Mouse (Mus musculus): Measurements from ENCODE around the gene Slc35a3. TPM values are rescaled to one million over a fixed set of nuclear protein-coding genes. Genes with fewer than 3 reads are reported as not detected.
"Not testable (repeated sequence)": the region's sequence is repeated elsewhere in the genome, so short reads cannot be mapped to it uniquely, and the experiment has no call there.

Slc35a3 gene
- polyA plus RNA-seq (2012; rRNA removed): 10.0 and 10.4 TPM in 2 replicates

GRCm38 (mm10) chr3:116712436-116712881, at the start of gene Slc35a3:
Gene Slc35a3 (minus strand): TSS chr3:116712831.
- TF ChIP-seq CTCF (IDR thresholded peaks at IDR 0.05; ENCODE audit: borderline replicate concordance, extremely low read depth, insufficient read depth, insufficient read length): no peak
- DNase-seq (ENCODE audit: low read depth): no peak

- TF ChIP-seq CTCF (IDR thresholded peaks at IDR 0.05; ENCODE audit: borderline replicate concordance, extremely low read depth, insufficient read depth, insufficient read length): no peak
- TF ChIP-seq POLR2A (IDR thresholded peaks at IDR 0.05; ENCODE audit: borderline replicate concordance, extremely low read depth, insufficient read depth, insufficient read length, poor library complexity, severe bottlenecking): no peak
- no peak for DNase-seq (ENCODE audit: low read depth)
Measured at GRCm38 (mm10) chr3:116752818-116753217, 40.2 kb upstream of the Slc35a3 start.

- peak; percentile 62 for DNase-seq (ENCODE audit: low read depth)
- TF ChIP-seq CTCF (IDR thresholded peaks at IDR 0.05; ENCODE audit: borderline replicate concordance, extremely low read depth, insufficient read depth, insufficient read length) (peak; percentile 64; the same call in 1 of the 2 replicates), POLR2A (IDR thresholded peaks at IDR 0.05; ENCODE audit: borderline replicate concordance, extremely low read depth, insufficient read depth, insufficient read length, poor library complexity, severe bottlenecking) (no peak)
Measured at GRCm38 (mm10) chr3:116751191-116751860, 38.7 kb upstream of the Slc35a3 start.

- DNase-seq (ENCODE audit: low read depth): peak; percentile 63
- TF ChIP-seq CTCF (IDR thresholded peaks at IDR 0.05; ENCODE audit: borderline replicate concordance, extremely low read depth, insufficient read depth, insufficient read length) (peak; percentile 66; the same call in 1 of the 2 replicates), POLR2A (IDR thresholded peaks at IDR 0.05; ENCODE audit: borderline replicate concordance, extremely low read depth, insufficient read depth, insufficient read length, poor library complexity, severe bottlenecking) (no peak)
Measured at GRCm38 (mm10) chr3:116748391-116749170, 36.0 kb upstream of the Slc35a3 start.

- not testable (repeated sequence) for DNase-seq (ENCODE audit: low read depth)
Measured at GRCm38 (mm10) chr3:116747648-116748047, 35.0 kb upstream of the Slc35a3 start.

GRCm38 (mm10) chr3:116740963-116741362, 28.3 kb upstream of the Slc35a3 start:
- no peak for DNase-seq (ENCODE audit: low read depth)
- no peak for TF ChIP-seq POLR2A (IDR thresholded peaks at IDR 0.05; ENCODE audit: borderline replicate concordance, extremely low read depth, insufficient read depth, insufficient read length, poor library complexity, severe bottlenecking)
- no peak for TF ChIP-seq CTCF (IDR thresholded peaks at IDR 0.05; ENCODE audit: borderline replicate concordance, extremely low read depth, insufficient read depth, insufficient read length)

- no peak for TF ChIP-seq POLR2A (IDR thresholded peaks at IDR 0.05; ENCODE audit: borderline replicate concordance, extremely low read depth, insufficient read depth, insufficient read length, poor library complexity, severe bottlenecking)
- TF ChIP-seq CTCF (IDR thresholded peaks at IDR 0.05; ENCODE audit: borderline replicate concordance, extremely low read depth, insufficient read depth, insufficient read length): no peak
- no peak for DNase-seq (ENCODE audit: low read depth)
Measured at GRCm38 (mm10) chr3:116740106-116740505, 27.5 kb upstream of the Slc35a3 start.

GRCm38 (mm10) chr3:116737326-116737731, 24.7 kb upstream of the Slc35a3 start:
- TF ChIP-seq CTCF (IDR thresholded peaks at IDR 0.05; ENCODE audit: borderline replicate concordance, extremely low read depth, insufficient read depth, insufficient read length) (no peak), POLR2A (IDR thresholded peaks at IDR 0.05; ENCODE audit: borderline replicate concordance, extremely low read depth, insufficient read depth, insufficient read length, poor library complexity, severe bottlenecking) (no peak)
- DNase-seq (ENCODE audit: low read depth): peak; percentile 7

GRCm38 (mm10) chr3:116729483-116730174, 17.0 kb upstream of the Slc35a3 start:
- peak; percentile 46 for DNase-seq (ENCODE audit: low read depth)

GRCm38 (mm10) chr3:116726807-116727206, 14.2 kb upstream of the Slc35a3 start:
- TF ChIP-seq CTCF (IDR thresholded peaks at IDR 0.05; ENCODE audit: borderline replicate concordance, extremely low read depth, insufficient read depth, insufficient read length) (no peak), POLR2A (IDR thresholded peaks at IDR 0.05; ENCODE audit: borderline replicate concordance, extremely low read depth, insufficient read depth, insufficient read length, poor library complexity, severe bottlenecking) (no peak)
- DNase-seq (ENCODE audit: low read depth): no peak

More at GRCm38 (mm10) chr3:116729483-116730174, 17.0 kb upstream of the Slc35a3 start:
- no peak for TF ChIP-seq CTCF (IDR thresholded peaks at IDR 0.05; ENCODE audit: borderline replicate concordance, extremely low read depth, insufficient read depth, insufficient read length)
- TF ChIP-seq POLR2A (IDR thresholded peaks at IDR 0.05; ENCODE audit: borderline replicate concordance, extremely low read depth, insufficient read depth, insufficient read length, poor library complexity, severe bottlenecking): no peak
